Mouse (Mus musculus) lung, postnatal 14 days (tissue): ENCODE measurements around the gene 3300002I08Rik.
A peak's percentile ranks its signal among the peaks of the same experiment; 100 is the strongest.
"Not testable (repeated sequence)": the region's sequence is repeated elsewhere in the genome, so short reads cannot be mapped to it uniquely, and the experiment has no call there.

ENCODE experiments used
- DNase-seq: peaks from one replicate; pipeline ENCODE4 v3.0.0; 2021

The 3300002I08Rik gene

DNA sequence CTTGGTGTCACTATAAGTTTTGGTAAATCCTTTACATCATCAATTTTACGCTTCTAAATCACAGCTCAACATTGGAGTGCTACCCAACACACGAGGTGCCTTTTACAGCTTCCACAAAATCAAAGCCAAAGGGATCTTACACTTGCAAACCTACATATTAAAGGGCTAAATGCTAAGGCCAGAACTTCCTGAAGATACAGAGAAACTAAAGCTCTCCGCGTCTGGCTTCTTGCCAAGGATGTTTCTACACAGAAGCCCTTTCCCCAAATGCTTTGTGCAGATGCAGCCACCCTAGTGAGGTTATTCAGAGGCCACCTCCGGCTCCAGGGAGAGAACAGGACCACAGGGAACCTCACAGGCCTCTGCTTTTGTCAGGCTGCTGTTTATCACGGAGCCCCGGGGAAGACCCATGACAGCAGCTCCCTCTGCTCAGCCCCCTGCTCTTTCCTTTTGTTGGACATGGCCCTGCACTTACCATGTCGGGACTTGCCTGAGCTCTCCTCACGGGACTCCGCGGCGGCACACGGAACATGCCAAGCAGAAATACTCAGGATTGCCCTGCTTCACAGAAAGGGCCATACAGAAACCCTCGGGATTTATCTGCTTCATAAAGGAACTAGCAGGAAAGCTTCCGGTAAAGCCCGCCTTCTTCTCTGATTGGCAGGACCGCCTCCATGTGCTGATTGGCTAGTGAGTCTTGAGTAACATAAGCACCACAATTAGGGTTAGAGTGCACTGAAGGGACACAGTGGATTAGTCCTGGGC lies at the start of gene 3300002I08Rik:
Gene 3300002I08Rik, minus strand, starts transcription at position 653 of the 765 bp plus-strand sequence.
- peak; percentile 90 for DNase-seq

DNA sequence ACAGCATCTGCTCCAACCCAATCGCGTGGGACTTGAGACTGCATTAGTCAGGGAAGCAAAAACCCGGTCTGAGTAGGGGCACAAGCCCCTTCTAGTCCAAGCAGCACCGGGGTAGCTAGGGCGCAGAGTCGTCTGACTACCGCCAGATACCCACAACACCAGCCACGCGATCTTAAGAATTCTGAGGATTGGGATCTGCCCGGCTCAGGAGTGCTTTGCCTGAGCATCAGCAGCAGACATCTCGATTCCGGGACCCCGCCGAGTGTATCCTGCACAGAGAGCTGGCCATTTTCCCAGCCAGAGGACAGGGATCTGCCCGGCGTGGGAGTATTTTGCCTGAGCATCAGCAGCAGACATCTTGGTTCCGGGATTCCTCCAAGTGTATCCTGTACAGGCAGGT lies 49.6 kb upstream of the 3300002I08Rik start:
- DNase-seq = not testable (repeated sequence)

DNA sequence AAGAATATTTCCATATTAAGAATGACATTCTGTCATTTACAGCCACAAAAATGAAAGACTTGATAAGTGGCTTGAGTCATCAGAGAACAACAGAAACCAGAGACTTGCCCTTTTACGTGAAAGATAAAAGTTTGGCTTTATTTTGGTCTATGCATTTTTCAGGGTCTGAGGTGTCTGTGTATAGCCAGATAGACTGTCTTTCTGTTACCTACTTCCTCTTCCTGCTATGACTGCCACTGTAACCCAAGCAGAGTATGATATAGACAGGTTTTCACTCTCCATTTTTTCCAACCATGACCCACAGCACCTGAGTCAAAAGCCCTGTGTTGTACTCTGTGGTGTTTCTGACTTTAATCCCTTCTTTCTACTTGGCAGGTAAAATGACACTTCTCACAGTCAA lies 27.6 kb upstream of the 3300002I08Rik start:
- DNase-seq = no peak

DNA sequence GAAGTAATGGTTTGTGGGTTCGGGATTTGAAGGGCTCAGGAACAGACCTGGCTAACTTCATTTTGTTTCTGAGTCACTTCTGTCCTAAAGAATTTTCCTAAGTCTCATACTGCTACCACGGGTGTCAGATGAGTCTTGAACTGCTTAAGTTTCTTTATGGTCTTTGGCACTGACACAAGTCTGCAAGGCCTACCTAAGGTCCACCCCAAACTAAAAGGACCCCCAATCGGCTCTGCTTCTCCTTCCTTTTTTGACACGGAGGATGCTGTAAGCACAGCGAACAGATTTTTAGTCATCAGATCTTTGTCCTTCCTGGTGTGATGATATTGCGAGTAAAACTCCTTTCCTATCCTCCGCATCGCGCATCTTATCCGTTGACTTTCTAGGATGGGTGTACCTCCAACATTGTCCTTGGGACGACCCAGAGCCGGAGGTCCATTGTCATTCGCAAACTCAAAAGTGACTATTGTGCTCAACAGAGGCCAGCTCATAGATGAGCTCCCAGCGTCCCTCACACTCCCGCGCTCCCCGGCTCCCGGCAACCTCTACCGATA lies 23.1 kb upstream of the 3300002I08Rik start:
- not testable (repeated sequence) for DNase-seq

DNA sequence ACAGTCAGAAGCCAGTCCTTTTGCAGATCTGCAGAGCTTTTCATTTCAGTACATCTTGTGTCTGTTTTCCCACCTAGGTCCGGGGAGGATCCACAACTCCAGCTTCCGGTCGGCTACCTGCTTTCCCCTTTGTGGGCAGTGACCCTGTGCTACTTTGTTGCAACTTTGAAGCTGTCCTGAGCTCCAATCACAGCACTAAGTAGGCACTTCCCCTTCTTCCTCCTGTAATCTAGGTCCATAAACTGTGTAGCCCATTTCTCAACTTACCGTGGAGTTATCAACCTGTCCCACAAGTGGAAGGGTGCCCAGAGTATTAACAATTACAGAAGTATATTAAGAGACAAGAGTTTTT lies 289 bp upstream of the 3300002I08Rik start:
- no peak for DNase-seq

DNA sequence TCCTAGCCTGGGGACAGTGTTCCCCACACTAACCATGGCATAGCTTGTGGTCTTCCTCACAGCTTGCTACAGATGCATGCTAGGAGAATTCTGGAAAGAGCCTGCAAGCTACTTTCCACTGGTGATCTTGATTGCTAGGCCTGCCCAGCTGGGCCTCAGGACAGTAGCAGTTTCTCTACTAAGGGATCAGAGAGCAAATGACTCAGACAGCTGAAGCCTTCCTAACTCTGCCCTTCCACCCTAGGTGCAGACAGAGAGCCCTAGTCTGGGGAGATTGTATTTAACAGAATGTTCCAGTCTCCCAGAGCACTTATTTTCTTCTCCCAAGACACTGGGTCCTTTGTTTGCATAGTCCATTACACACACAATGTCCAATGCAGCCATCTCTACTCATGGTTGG lies 5.4 kb downstream of the 3300002I08Rik start:
- not testable (repeated sequence) for DNase-seq

DNA sequence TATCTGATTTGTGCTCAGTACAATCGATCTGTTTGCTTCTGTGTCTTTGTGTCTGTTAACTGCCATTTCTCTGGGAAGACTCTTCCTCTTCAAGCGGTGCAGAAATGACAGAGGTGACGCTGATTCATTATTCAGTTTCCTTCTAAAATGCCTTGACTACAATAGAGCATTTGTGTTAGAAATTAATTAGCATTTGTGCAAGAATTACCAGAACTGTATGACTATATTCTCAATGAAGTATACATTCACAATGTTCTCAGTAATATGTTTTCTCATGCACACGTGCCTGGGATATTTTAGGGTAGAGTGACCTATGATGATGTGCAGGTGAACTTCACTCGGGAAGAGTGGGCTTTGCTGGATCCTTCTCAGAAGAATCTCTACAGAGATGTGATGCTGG lies 39.2 kb downstream of the 3300002I08Rik start, which contains the start of gene Gm10130:
Gene Gm10130, plus strand, starts transcription at position 301 of the 400 bp plus-strand sequence.
- no peak for DNase-seq

DNA sequence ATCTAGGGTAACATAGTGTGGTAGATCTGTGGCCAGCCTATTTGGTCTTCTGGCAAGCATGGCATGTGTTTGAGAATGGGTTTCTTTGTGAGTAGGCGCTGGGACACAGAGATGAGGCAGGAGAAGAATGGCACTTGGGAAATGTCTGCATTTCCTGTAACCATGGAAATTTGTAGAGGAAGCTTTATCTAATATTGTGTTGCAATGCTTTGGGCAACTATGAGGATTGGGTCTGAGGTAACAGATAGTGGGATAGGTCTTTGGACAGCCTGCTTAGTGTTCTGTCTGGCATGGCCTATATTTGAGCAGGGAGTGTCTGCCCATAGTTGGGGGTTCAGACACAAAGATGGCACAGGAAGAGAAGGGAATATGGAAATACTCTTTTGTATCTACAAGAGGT lies 43.6 kb downstream of the 3300002I08Rik start:
- no peak for DNase-seq

DNA sequence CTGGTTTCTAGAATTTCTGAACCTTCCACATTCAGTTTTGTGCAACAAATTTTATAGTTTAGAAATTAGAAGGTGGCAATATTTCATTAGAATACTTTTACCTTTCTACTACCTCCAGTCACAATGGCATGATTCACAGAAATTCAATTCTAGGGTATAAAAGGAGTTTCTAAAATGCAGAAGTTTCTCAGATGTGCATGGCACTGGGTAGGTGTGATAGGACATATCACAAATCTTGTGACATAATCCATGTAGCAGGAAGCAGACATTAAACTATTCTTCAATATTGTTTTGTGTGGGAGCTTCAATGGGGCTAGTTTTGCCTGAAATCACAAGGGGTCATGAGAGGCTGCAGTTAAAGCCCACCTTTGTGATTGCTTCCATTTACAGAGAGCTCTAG lies 46.4 kb downstream of the 3300002I08Rik start:
- no peak for DNase-seq

DNA sequence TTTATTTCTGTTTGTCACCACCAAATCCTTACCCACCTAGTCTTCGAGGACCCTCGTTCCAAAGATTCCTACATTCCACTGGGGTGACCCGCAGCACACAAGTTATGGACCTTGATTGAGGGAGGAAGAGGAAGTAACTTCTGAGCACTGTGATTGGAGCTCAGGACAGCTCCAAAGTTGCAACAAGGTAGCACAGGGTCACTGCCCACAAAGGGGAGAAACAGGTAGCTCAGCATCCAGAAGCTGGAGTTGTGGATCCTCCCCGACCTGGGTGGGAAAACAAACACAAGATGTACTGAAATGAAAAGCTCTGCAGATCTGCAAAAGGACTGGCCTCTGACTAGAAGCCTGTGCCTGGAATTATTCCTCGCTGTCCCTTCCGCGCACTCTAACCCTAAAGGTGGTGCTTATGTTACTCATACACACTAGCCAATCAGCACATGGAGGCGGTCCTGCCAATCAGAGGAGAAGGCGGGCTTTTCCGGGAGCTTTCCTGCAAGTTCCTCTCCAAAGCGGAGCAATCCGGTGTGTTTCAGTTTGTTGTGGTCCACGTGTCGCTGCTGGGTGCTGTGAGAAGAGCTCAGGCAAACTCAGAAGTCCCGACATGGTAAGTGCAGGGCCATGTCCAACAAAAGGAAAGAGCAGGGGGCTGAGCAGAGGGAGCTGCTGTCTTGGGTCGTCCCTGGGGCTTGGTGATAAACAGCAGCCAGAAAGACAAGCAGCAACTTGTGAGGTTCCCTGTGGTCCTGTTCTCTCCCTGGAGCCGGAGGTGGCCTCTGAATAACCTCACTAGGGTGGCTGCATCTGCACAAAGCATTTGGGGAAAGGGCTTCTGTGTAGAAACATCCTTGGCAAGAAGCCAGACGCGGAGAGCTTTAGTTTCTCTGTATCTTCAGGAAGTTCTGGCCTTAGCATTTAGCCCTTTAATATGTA lies 51.3 kb downstream of the 3300002I08Rik start:
- DNase-seq = peak; percentile 93

DNA sequence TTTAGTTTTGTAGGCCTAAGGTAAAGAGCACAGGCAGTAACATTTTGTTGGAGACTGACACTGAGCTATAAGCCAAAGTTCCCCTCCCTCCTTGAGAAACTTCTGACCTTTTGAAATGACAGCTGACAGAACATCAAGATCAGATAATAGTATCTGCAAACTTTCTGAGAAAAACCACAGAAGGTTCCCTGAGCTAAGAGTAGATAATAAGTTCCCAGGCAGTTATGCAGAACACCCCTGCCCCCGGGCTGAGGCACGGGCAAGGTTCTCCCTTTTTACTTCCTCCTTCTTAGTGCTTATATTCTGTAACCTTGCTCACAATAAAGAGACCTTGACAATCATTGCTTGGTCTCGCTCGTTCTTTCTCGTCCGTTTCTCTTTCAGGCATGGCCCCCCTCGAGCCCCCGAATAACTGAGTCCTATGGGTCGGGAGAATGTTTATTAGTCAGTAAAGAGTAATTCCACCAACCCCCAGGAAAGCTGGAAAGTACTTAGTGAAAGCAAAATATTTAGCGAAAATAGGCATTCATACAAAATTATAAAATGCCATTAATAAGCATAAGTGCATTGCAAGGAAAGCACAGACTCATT lies 55.3 kb downstream of the 3300002I08Rik start:
- no peak for DNase-seq

DNA sequence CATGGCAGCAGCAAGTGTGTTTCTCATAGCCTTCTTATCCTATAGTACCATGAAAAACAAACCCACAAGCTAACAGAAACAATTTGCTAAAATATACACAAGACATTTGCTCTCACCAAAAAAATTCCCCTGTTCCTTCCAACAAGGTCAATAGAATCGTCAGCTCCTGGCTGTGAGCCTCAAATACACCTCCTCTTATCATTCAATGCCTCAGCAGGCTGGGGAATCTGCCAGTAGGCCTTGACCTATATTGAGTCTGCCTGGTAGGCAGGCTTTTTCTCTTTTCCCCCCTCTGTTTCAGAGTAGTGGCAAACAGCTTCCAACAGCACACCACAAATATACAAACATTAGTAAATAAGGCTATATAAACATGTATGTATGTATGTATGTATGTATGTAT lies 63.5 kb downstream of the 3300002I08Rik start:
- no peak for DNase-seq

DNA sequence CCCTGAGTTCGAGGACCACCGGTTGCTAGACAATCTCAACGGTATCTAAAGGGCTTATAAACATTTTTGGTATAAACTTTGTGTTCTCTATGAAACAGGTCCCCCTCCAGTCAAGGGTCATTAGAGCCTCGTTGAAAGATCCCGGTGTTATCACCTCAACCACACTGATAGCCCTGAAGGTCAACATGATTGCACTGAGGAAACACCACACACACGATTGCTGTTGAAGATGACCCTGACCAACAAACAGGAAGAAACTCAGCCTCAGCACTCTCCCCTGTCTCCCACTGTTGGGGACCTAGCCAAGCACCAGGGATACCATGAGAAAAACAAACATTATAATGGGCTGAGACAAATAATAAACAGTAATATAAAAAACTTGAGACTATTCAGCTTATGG lies 68.9 kb downstream of the 3300002I08Rik start:
- no peak for DNase-seq
